Mouse (Mus musculus) neural tube, embryonic 12.5 days (tissue): ENCODE measurements around the gene Jazf1. TPM values are rescaled to one million over a fixed set of nuclear protein-coding genes. Genes with fewer than 3 reads are reported as not detected.

Experiments
- ATAC-seq: fragments of 200-750 bp; cut with Nextera tagmentation; 2 replicates; pipeline ENCODE4 v1.8.0; 2017; ENCODE audit warnings: low read depth, mild to moderate bottlenecking, moderate TSS enrichment, moderate library complexity; ENCODE audit not compliant: low FRiP score
- H3K27ac ChIP-seq: fragments of 300-500 bp; sonication (generic); 2 replicates; pipeline ENCODE4 v1.5.1; 2016
- H3K27me3 ChIP-seq: fragments of 300-500 bp; sonication (generic); replicated peaks from 2 replicates; pipeline ENCODE4 v1.6.1; 2016; ENCODE audit warnings: mild to moderate bottlenecking
- H3K36me3 ChIP-seq: fragments of 300-500 bp; sonication (generic); 2 replicates; pipeline ENCODE4 v1.6.1; 2016; ENCODE audit warnings: mild to moderate bottlenecking
- H3K4me1 ChIP-seq: fragments of 300-500 bp; sonication (generic); 2 replicates; pipeline ENCODE4 v1.6.1; 2016
- H3K4me2 ChIP-seq: fragments of 300-500 bp; sonication (generic); replicated peaks from 2 replicates; pipeline ENCODE4 v1.6.1; 2016; ENCODE audit warnings: mild to moderate bottlenecking
- H3K4me3 ChIP-seq: fragments of 300-500 bp; sonication (generic); 2 replicates; pipeline ENCODE4 v1.5.1; 2016
- H3K9ac ChIP-seq: fragments of 300-500 bp; sonication (generic); 2 replicates; pipeline ENCODE4 v1.6.1; 2016; ENCODE audit warnings: mild to moderate bottlenecking
- H3K9me3 ChIP-seq: fragments of 300-500 bp; sonication (generic); 2 replicates; pipeline ENCODE4 v1.6.1; 2016; ENCODE audit warnings: mild to moderate bottlenecking
- WGBS: fragments of 180-500 bp; shearing (Covaris S2); methylation state at CpG from one replicate; pipeline ENCODE4 v1.1.7; 2016; 5-methylcytosine and 5-hydroxymethylcytosine counted together
- polyA plus RNA-seq: library from polyadenylated mRNA; unstranded; fragments of >200 nt; fragmentation: Nextera tagmentation; extraction: Ambion mirVana; gene quantifications from 2 replicates; pipeline ENCODE4 v1.2.1, GENCODE M21; 2016

The Jazf1 gene
- polyA plus RNA-seq, 1 experiment from 2014 or later: 14.1 TPM

- no peak overlapping the region for H3K4me3 ChIP-seq
- no peaks in the 10 kb centered on the region for H3K27me3 ChIP-seq
- no peak overlapping the region for H3K4me2 ChIP-seq
- H3K9me3 ChIP-seq: no peaks in the 10 kb centered on the region
- no peak for ATAC-seq
- no peak overlapping the region for H3K9ac ChIP-seq
- peaks cover 12% of the 10 kb centered on the region for H3K4me1 ChIP-seq
- no peak overlapping the region for H3K27ac ChIP-seq
- 56% methylated on average over 3 of the region's 3 CpGs for WGBS
- no peaks in the 10 kb centered on the region for H3K36me3 ChIP-seq
Measured at GRCm38 (mm10) chr6:52851975-52852374, 216.5 kb downstream of the Jazf1 start.

GRCm38 (mm10) chr6:52851019-52851418, 217.4 kb downstream of the Jazf1 start:
- Histone ChIP-seq H3K9ac (no peak overlapping the region), H3K4me2 (no peak overlapping the region), H3K9me3 (no peaks in the 10 kb centered on the region), H3K27me3 (no peaks in the 10 kb centered on the region), H3K27ac (no peak overlapping the region), H3K36me3 (no peaks in the 10 kb centered on the region), H3K4me3 (no peak overlapping the region), H3K4me1 (peaks cover 9% of the 10 kb centered on the region; the same call in 1 of the 2 replicates)
- WGBS: 61% methylated on average over 5 of the region's 5 CpGs
- no peak for ATAC-seq

- Histone ChIP-seq H3K36me3 (no peaks in the 10 kb centered on the region), H3K9me3 (no peaks in the 10 kb centered on the region), H3K4me2 (no peak overlapping the region), H3K9ac (no peak overlapping the region), H3K4me3 (no peak overlapping the region), H3K4me1 (peaks cover 9% of the 10 kb centered on the region; the same call in 1 of the 2 replicates), H3K27ac (no peak overlapping the region), H3K27me3 (no peaks in the 10 kb centered on the region)
- no peak for ATAC-seq
- 81% methylated on average over 6 of the region's 6 CpGs for WGBS
Measured at GRCm38 (mm10) chr6:52848199-52848598, 220.2 kb downstream of the Jazf1 start.

GRCm38 (mm10) chr6:52846314-52846713, 222.1 kb downstream of the Jazf1 start:
- H3K27me3 ChIP-seq: no peaks in the 10 kb centered on the region
- 0 out of 2 replicates have a peak, but pooled peaks cover 4% of the 10 kb centered on the region for H3K4me1 ChIP-seq
- no peak for ATAC-seq
- no peak overlapping the region for H3K27ac ChIP-seq
- 90% methylated on average over 2 of the region's 2 CpGs for WGBS
- no peak overlapping the region for H3K4me3 ChIP-seq
- no peak overlapping the region for H3K9ac ChIP-seq
- H3K9me3 ChIP-seq: no peaks in the 10 kb centered on the region
- H3K36me3 ChIP-seq: no peaks in the 10 kb centered on the region
- H3K4me2 ChIP-seq: no peak overlapping the region

GRCm38 (mm10) chr6:52844741-52845140, 223.7 kb downstream of the Jazf1 start:
- Histone ChIP-seq H3K36me3 (no peaks in the 10 kb centered on the region), H3K4me1 (peaks cover 11% of the 10 kb centered on the region; the same call in 1 of the 2 replicates), H3K4me2 (no peak overlapping the region), H3K27ac (no peak overlapping the region), H3K9ac (no peak overlapping the region), H3K9me3 (no peaks in the 10 kb centered on the region), H3K27me3 (no peaks in the 10 kb centered on the region), H3K4me3 (no peak overlapping the region)
- WGBS: 65% methylated on average over 3 of the region's 3 CpGs
- ATAC-seq: no peak

GRCm38 (mm10) chr6:52843027-52843426, 225.4 kb downstream of the Jazf1 start:
- Histone ChIP-seq H3K4me3 (no peak overlapping the region), H3K27ac (no peak overlapping the region), H3K4me1 (peaks cover 15% of the 10 kb centered on the region; the same call in 1 of the 2 replicates), H3K36me3 (no peaks in the 10 kb centered on the region), H3K4me2 (no peak overlapping the region), H3K9me3 (no peaks in the 10 kb centered on the region), H3K27me3 (no peaks in the 10 kb centered on the region), H3K9ac (no peak overlapping the region)
- ATAC-seq: no peak
- 66% methylated on average over 4 of the region's 4 CpGs for WGBS

- Histone ChIP-seq H3K4me3 (no peak overlapping the region), H3K9ac (no peak overlapping the region), H3K27me3 (no peaks in the 10 kb centered on the region), H3K36me3 (no peaks in the 10 kb centered on the region), H3K4me2 (no peak overlapping the region), H3K9me3 (no peaks in the 10 kb centered on the region), H3K4me1 (peaks cover 15% of the 10 kb centered on the region; the same call in 1 of the 2 replicates), H3K27ac (no peak overlapping the region)
- WGBS: 88% methylated on average over 6 of the region's 6 CpGs
- ATAC-seq: no peak
Measured at GRCm38 (mm10) chr6:52842598-52842997, 225.8 kb downstream of the Jazf1 start.

- 90% methylated on average over 2 of the region's 2 CpGs for WGBS
- H3K9ac ChIP-seq: no peak overlapping the region
- H3K27me3 ChIP-seq: no peaks in the 10 kb centered on the region
- no peaks in the 10 kb centered on the region for H3K9me3 ChIP-seq
- H3K4me2 ChIP-seq: no peak overlapping the region
- no peak overlapping the region for H3K4me3 ChIP-seq
- no peak for ATAC-seq
- H3K36me3 ChIP-seq: no peaks in the 10 kb centered on the region
- no peak overlapping the region for H3K27ac ChIP-seq
- H3K4me1 ChIP-seq: peaks cover 15% of the 10 kb centered on the region; the same call in 1 of the 2 replicates
Measured at GRCm38 (mm10) chr6:52841611-52842010, 226.8 kb downstream of the Jazf1 start.

GRCm38 (mm10) chr6:52840589-52841044, 227.8 kb downstream of the Jazf1 start:
- peaks cover 15% of the 10 kb centered on the region; the same call in 1 of the 2 replicates for H3K4me1 ChIP-seq
- H3K27ac ChIP-seq: no peak overlapping the region
- H3K9ac ChIP-seq: no peak overlapping the region
- no peak overlapping the region for H3K4me3 ChIP-seq
- H3K36me3 ChIP-seq: no peaks in the 10 kb centered on the region
- ATAC-seq: no peak
- H3K9me3 ChIP-seq: no peaks in the 10 kb centered on the region
- no peaks in the 10 kb centered on the region for H3K27me3 ChIP-seq
- WGBS: 23% methylated on average over 9 of the region's 9 CpGs
- no peak overlapping the region for H3K4me2 ChIP-seq

GRCm38 (mm10) chr6:52838691-52839090, 229.7 kb downstream of the Jazf1 start:
- Histone ChIP-seq H3K27me3 (no peaks in the 10 kb centered on the region), H3K9ac (no peak overlapping the region), H3K27ac (no peak overlapping the region), H3K4me3 (no peak overlapping the region), H3K9me3 (no peaks in the 10 kb centered on the region), H3K4me2 (no peak overlapping the region; the same call in 1 of the 2 replicates), H3K4me1 (peaks cover 15% of the 10 kb centered on the region; the same call in 1 of the 2 replicates), H3K36me3 (no peaks in the 10 kb centered on the region)
- 0 out of 2 replicates have a peak, but pooled peaks have one; percentile 50 for ATAC-seq
- WGBS: 3% methylated on average over 8 of the region's 8 CpGs

- Histone ChIP-seq H3K27ac (no peak overlapping the region), H3K27me3 (no peaks in the 10 kb centered on the region), H3K9me3 (no peaks in the 10 kb centered on the region), H3K36me3 (no peaks in the 10 kb centered on the region), H3K4me1 (peaks cover 15% of the 10 kb centered on the region; the same call in 1 of the 2 replicates), H3K4me2 (no peak overlapping the region), H3K9ac (no peak overlapping the region), H3K4me3 (no peak overlapping the region)
- 64% methylated on average over 4 of the region's 4 CpGs for WGBS
- ATAC-seq: no peak
Measured at GRCm38 (mm10) chr6:52837792-52838191, 230.6 kb downstream of the Jazf1 start.

- ATAC-seq: no peak
- 75% methylated on average over 15 of the region's 15 CpGs for WGBS
- Histone ChIP-seq H3K27me3 (no peaks in the 10 kb centered on the region), H3K4me1 (peaks cover 15% of the 10 kb centered on the region; the same call in 1 of the 2 replicates), H3K4me2 (no peak overlapping the region), H3K36me3 (no peaks in the 10 kb centered on the region), H3K9me3 (no peaks in the 10 kb centered on the region), H3K4me3 (no peak overlapping the region), H3K9ac (no peak overlapping the region), H3K27ac (no peak overlapping the region)
Measured at GRCm38 (mm10) chr6:52836201-52836950, 232.1 kb downstream of the Jazf1 start.
